Mouse (Mus musculus) lung, embryonic 14.5 days (tissue): ENCODE measurements at regions not wholly inside any gene's neighbourhood (a gene's known extent, or its start where the extent isn't known, plus 50 kb on each side); places are given as distances from the start of the nearest gene placed in this dataset.

ENCODE experiments used
- ATAC-seq: fragments of 200-750 bp; cut with Nextera tagmentation; 2 replicates; pipeline ENCODE4 v1.8.0; 2017; ENCODE audit warnings: mild to moderate bottlenecking, moderate TSS enrichment, moderate library complexity; ENCODE audit not compliant: insufficient read depth
- DNase-seq: peaks from one replicate; pipeline ENCODE4 v3.0.0-alpha.2; 2015
- H3K27ac ChIP-seq: fragments of 300-500 bp; sonication (generic); 2 replicates; pipeline ENCODE4 v1.5.1; 2014; ENCODE audit warnings: low read depth, mild to moderate bottlenecking, moderate library complexity
- H3K27me3 ChIP-seq: fragments of 300-500 bp; sonication (generic); 2 replicates; pipeline ENCODE4 v1.6.1; 2014; ENCODE audit warnings: low read length, control low read depth; ENCODE audit not compliant: insufficient read depth
- H3K36me3 ChIP-seq: fragments of 300-500 bp; sonication (generic); 2 replicates; pipeline ENCODE4 v1.6.1; 2014; ENCODE audit warnings: control low read depth; ENCODE audit not compliant: insufficient read depth
- H3K4me1 ChIP-seq: fragments of 300-500 bp; sonication (generic); 2 replicates; pipeline ENCODE4 v1.6.1; 2014; ENCODE audit warnings: antibody characterized with exemption, control low read depth; ENCODE audit not compliant: insufficient read depth
- H3K4me2 ChIP-seq: fragments of 300-500 bp; sonication (generic); 2 replicates; pipeline ENCODE4 v1.6.1; 2014; ENCODE audit warnings: mild to moderate bottlenecking
- H3K4me3 ChIP-seq: fragments of 300-500 bp; sonication (generic); 2 replicates; pipeline ENCODE4 v1.5.1; 2014; ENCODE audit warnings: low read depth, low read length
- H3K9ac ChIP-seq: fragments of 300-500 bp; sonication (generic); 2 replicates; pipeline ENCODE4 v1.6.1; 2014
- H3K9me3 ChIP-seq: fragments of 300-500 bp; sonication (generic); 2 replicates; pipeline ENCODE4 v1.6.1; 2016; ENCODE audit warnings: low read depth, low read length, control low read depth
- CTCF ChIP-seq: IDR thresholded peaks from 2 replicates; pipeline ENCODE4 v1.5.1; 2016; ENCODE audit warnings: antibody characterized with exemption, low read depth
- WGBS: fragments of 180-500 bp; shearing (Covaris S2); extraction: QIAGEN DNeasy Blood & Tissue Kit; methylation state at CpG from one replicate; pipeline ENCODE4 v1.1.7; 2014; 5-methylcytosine and 5-hydroxymethylcytosine counted together

- H3K27ac ChIP-seq: no peak overlapping the region
- no peaks in the 10 kb centered on the region for H3K9me3 ChIP-seq
- ATAC-seq (no peak), DNase-seq (no peak)
- no peaks in the 10 kb centered on the region for H3K27me3 ChIP-seq
- H3K36me3 ChIP-seq: no peaks in the 10 kb centered on the region
- H3K4me2 ChIP-seq: no peak overlapping the region
- 79% methylated on average over 2 of the region's 2 CpGs for WGBS
- H3K4me3 ChIP-seq: no peak overlapping the region
- H3K4me1 ChIP-seq: no peaks in the 10 kb centered on the region
- no peak for TF ChIP-seq CTCF
- H3K9ac ChIP-seq: no peak overlapping the region
Measured at GRCm38 (mm10) chr3:129038877-129039276, 160.8 kb upstream of the Pitx2 start.

GRCm38 (mm10) chr3:129044834-129045233 is 154.8 kb upstream of the Pitx2 start:
- 84% methylated on average over 5 of the region's 5 CpGs for WGBS
- DNase-seq (no peak), ATAC-seq (no peak)
- Histone ChIP-seq H3K4me2 (no peak overlapping the region), H3K4me1 (no peaks in the 10 kb centered on the region), H3K27ac (no peak overlapping the region), H3K9ac (no peak overlapping the region), H3K9me3 (no peaks in the 10 kb centered on the region), H3K4me3 (no peak overlapping the region), H3K36me3 (no peaks in the 10 kb centered on the region), H3K27me3 (no peaks in the 10 kb centered on the region)
- TF ChIP-seq CTCF: no peak

- no peak overlapping the region for H3K27ac ChIP-seq
- ATAC-seq: no peak
- H3K4me1 ChIP-seq: no peaks in the 10 kb centered on the region
- no peak for DNase-seq
- no peaks in the 10 kb centered on the region for H3K36me3 ChIP-seq
- H3K27me3 ChIP-seq: no peaks in the 10 kb centered on the region
- 93% methylated on average over 3 of the region's 3 CpGs for WGBS
- no peaks in the 10 kb centered on the region for H3K9me3 ChIP-seq
- no peak overlapping the region for H3K4me3 ChIP-seq
- TF ChIP-seq CTCF: no peak
- H3K9ac ChIP-seq: no peak overlapping the region
- no peak overlapping the region for H3K4me2 ChIP-seq
Measured at GRCm38 (mm10) chr3:129049899-129050597, 149.6 kb upstream of the Pitx2 start.

GRCm38 (mm10) chr3:129065457-129066364 is 134.0 kb upstream of the Pitx2 start:
- no peak for TF ChIP-seq CTCF
- H3K9ac ChIP-seq: no peak overlapping the region
- peak overlapping the region; percentile 47 for H3K4me2 ChIP-seq
- WGBS: 22% methylated on average over 19 of the region's 19 CpGs
- ATAC-seq (peak; percentile 87), DNase-seq (peak; percentile 84)
- peaks cover 3% of the 10 kb centered on the region; the same call in 1 of the 2 replicates for H3K4me1 ChIP-seq
- H3K27ac ChIP-seq: no peak overlapping the region
- H3K4me3 ChIP-seq: no peak overlapping the region
- H3K9me3 ChIP-seq: no peaks in the 10 kb centered on the region
- no peaks in the 10 kb centered on the region for H3K36me3 ChIP-seq
- no peaks in the 10 kb centered on the region for H3K27me3 ChIP-seq

GRCm38 (mm10) chr3:129069676-129070075 is 130.0 kb upstream of the Pitx2 start:
- no peak for DNase-seq
- no peaks in the 10 kb centered on the region for H3K9me3 ChIP-seq
- 78% methylated on average over 8 of the region's 8 CpGs for WGBS

GRCm38 (mm10) chr3:129070521-129070933 is 129.2 kb upstream of the Pitx2 start:
- Histone ChIP-seq H3K4me3 (no peak overlapping the region), H3K9me3 (no peaks in the 10 kb centered on the region), H3K27ac (no peak overlapping the region), H3K9ac (no peak overlapping the region), H3K27me3 (no peaks in the 10 kb centered on the region), H3K4me1 (peaks cover under 1% of the 10 kb centered on the region; the same call in 1 of the 2 replicates), H3K36me3 (no peaks in the 10 kb centered on the region), H3K4me2 (no peak overlapping the region)
- DNase-seq (peak; percentile 54), ATAC-seq (peak; percentile 60; the same call in 1 of the 2 replicates)
- WGBS: 13% methylated on average over 3 of the region's 3 CpGs
- TF ChIP-seq CTCF: no peak

More at GRCm38 (mm10) chr3:129069676-129070075, 130.0 kb upstream of the Pitx2 start:
- Histone ChIP-seq H3K4me2 (no peak overlapping the region), H3K4me3 (no peak overlapping the region), H3K36me3 (no peaks in the 10 kb centered on the region), H3K27ac (no peak overlapping the region), H3K27me3 (no peaks in the 10 kb centered on the region), H3K4me1 (peaks cover 3% of the 10 kb centered on the region; the same call in 1 of the 2 replicates), H3K9ac (no peak overlapping the region)
- TF ChIP-seq CTCF: no peak
- no peak for ATAC-seq

- no peak for TF ChIP-seq CTCF
- DNase-seq (peak; percentile 20), ATAC-seq (no peak)
- Histone ChIP-seq H3K27ac (no peak overlapping the region), H3K9ac (no peak overlapping the region), H3K4me3 (no peak overlapping the region), H3K9me3 (no peaks in the 10 kb centered on the region), H3K36me3 (no peaks in the 10 kb centered on the region), H3K4me1 (no peaks in the 10 kb centered on the region), H3K27me3 (no peaks in the 10 kb centered on the region), H3K4me2 (no peak overlapping the region)
- WGBS: 38% methylated on average over 7 of the region's 7 CpGs
Measured at GRCm38 (mm10) chr3:129071002-129071401, 128.7 kb upstream of the Pitx2 start.
